Mouse (Mus musculus): Measurements from ENCODE around the gene Upp2.

Gene Upp2

DNA sequence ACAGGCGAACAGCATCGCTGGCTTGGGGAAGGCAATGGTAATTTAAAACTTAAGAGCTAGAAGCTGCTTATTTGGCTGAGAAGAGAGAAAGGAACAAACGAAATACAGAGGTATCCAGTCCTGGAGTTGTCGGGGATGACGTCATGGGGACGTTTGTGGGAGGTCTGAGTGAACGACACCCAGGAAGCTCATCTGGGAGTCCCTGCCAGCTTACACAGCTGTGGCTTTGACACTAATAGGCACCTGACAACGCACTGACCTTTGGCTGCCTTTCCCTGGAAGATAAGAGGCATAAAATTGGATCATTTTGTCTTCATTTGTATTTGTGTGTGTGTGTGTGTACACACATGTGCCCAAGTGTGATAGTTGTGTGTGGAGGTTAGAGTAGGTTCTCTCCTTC lies 130.4 kb downstream of the Upp2 start:
- no peak for DNase-seq

GRCm38 (mm10) chr2:58699931-58700330 lies 132.8 kb downstream of the Upp2 start:
- peak; percentile 72 for DNase-seq

DNA sequence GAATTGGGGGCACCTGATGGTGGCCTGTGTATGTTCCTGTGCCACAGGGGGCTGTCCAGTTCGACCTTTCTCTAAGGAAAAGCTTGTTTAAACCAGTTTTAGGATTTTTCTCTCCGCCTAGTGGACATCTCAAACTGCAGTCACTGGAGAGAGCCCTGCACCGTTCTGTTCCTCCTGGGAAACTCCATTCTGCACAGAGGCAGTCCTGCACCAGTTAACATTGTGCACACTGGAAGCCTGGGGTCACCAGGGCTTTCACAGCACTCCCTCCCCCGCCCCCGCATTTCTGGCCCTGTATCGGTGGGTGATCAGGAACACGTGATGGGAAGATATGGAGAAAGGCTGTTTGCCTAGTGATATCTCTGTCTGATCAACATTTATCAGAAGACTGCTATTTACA lies 133.3 kb downstream of the Upp2 start:
- DNase-seq: no peak

DNA sequence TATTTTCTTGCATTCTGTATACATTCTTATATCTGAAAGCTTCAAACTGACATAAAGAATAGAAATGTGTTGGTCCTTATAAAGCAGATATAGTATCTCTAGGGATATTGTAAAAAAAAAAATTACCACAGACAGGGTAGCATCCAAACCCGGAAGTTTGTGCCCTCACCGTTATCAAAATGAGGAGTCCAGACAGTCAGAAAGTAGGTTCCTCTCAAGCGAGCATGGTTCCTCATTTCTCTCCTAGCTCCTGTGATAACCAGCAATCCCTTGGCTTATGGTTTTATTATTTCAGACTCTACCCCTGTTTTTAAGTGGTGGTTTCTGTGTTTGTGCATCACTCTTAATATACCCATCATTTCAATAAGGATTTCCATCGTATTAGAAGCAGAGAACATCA lies 134.5 kb downstream of the Upp2 start:
- DNase-seq: no peak

DNA sequence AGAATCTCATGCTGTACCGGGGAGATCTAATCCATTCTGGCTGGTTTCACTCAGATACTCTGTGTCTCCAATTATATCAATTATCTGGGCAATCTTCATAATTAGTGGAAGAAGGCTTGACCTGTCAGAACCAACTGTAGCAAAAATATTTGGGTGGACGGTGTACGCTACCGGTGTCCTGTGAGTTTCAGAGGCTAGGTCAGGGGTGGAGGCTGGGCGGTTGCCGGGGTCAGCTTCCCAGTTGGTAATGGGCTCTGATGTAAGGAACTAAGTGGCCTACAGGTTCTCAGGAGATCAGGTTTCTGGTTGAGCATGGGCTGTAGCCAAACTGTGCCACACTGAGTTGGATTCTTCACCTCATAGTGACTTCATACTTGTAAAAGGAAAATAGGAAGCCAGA lies 136.1 kb downstream of the Upp2 start:
- no peak for DNase-seq

- DNase-seq: no peak
Measured at GRCm38 (mm10) chr2:58703646-58704045, 136.5 kb downstream of the Upp2 start.

DNA sequence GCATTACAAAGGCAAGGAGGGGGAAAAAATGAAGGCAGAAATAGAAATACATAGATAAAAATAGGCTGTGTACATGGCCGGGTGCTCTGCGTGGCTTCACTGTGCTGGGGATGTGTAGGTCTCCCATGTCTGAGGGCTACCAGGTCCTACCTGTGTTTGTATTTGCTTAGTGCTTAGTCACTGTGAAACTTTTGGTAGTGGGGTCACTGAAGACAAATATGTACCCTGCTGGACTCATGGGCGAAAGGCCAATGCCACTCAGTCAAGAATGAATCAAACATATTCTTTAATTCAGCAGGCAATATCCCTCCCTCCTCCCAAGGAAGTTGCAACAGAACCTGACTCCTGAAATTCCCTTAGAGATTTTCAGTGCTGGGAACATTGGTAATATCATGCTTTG lies 137.5 kb downstream of the Upp2 start:
- DNase-seq: no peak

- no peak for DNase-seq
Measured at GRCm38 (mm10) chr2:58707676-58708075, 140.6 kb downstream of the Upp2 start.

- DNase-seq: no peak
Measured at GRCm38 (mm10) chr2:58710234-58710633, 143.1 kb downstream of the Upp2 start.

GRCm38 (mm10) chr2:58711049-58711448 lies 144.0 kb downstream of the Upp2 start:
- no peak for DNase-seq

DNA sequence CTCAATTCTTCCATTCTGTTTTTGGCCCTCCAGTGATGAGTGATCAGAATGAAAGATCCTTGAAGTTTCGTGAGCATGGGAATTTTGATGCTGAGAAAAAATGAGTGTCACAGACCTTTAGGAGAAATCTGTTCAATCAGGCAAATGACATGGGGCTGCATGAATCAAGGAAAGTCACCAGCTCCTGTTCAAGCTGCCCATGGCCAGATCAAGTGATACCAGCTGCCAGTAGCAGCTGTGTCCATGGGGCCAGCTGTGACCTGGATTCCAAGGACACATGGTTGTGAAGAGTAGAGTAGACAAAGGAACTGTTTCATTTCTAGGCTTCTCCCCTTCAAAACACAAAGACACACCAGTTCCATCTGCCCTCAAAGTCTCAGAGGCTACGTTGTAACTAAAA lies 144.4 kb downstream of the Upp2 start:
- DNase-seq: no peak

DNA sequence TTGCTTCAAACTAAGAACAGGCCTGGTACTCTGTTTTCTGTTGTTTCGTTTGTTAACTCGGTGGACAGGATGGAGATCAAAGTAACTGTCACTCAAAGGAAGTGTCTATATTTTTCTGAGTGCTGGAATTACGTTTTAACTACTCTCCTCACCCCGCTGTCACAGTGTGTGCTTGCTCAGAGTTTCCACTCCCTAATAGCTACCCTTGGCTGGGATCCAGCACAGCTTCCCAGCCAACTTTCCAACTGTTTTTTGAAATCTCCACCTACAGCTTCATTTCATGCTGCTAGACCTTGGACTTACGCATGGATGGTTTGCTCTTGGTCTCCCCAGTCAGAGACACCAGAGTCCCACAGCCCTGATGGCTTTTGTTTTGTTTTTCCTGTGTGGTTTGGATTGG lies 144.8 kb downstream of the Upp2 start:
- DNase-seq: peak; percentile 21

DNA sequence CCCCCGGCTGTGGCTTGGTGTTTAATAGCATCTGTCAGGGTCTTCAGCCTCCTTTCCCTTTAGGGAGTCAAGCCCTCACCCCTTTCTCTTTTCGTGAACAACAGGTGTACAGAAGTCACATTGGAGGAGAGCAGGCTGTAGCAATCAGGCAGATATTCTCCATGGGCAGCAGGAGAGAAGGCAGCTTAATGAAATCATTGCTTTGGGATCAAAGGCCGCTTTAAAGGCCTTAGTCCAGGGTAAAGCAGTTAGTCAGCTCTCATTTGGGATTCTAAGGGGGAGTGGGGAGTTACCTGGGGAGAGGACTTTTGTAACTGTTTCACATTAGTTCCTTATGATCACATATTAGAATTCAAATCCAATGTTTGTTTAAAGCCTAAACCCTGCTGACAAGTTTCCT lies 150.8 kb downstream of the Upp2 start:
- DNase-seq: no peak

DNA sequence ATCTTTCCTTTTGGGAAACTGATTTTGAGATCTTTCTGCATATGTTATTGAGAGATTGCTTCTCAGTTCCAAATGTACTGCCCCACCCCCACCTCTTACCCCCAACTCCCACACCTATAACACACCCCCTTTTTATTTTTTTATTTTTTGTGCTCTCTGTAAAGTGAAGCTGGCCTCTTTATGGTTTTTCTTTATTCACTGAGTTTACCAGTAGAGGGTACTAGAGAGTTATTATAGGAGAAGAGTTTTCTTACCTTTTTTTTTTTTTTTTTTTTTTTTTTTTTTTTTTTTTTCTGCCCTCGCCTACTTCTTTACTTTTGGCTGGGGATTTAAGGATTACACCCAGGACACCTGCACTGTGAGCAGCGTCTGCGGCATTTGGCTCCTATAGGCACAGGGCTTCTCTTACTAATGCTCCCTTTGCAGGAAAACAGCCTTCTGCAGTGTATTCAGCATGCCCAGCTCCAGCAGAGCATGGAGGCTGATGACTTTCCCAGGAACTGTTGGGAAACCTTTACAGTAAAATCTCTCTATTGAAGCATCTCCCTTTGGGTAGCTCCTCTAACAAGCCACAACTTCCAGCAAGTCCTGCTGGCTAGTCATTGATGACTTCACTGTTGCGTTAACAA lies 170.2 kb downstream of the Upp2 start:
- peak; percentile 5 for DNase-seq

GRCm38 (mm10) chr2:58741213-58741612 lies 174.1 kb downstream of the Upp2 start:
- DNase-seq: no peak

DNA sequence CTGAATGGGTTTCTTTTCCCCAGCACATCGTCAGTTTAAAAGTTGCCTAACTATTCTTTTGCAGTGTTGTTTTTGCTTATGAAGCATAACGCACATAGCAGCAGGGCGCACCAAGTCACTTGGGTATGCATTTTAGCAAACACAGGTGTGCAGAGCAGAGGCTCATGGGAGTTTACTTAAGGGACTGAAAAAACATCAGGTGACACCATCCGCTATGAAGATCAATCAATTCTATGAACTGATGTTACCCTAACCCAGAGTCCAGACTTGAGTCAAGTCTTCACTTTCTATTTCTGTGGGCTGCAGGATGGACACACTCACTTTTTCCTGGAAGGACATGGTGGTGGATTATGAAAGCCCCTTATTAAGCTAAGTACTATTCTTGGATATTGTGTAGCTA lies 174.9 kb downstream of the Upp2 start:
- no peak for DNase-seq

DNA sequence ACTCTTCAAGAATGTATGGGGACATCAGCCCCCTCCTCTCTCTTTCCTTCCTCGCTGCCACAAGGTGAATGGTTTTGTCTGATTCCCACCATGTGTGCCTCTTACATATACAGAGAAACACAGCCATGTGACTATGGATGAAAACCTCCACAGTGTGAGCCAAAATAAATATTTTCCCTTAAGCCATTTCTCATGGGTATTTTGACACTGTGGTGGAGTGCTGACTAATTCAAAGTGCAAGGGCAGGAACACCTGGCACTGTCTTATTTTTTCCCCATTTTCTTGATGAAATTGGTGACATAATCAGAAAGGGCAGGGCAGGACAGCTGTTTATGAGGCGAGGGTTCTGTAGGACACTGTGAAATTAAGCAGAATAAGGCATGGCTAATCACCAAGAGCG lies 176.3 kb downstream of the Upp2 start:
- DNase-seq: no peak

GRCm38 (mm10) chr2:58747483-58748229 lies 180.6 kb downstream of the Upp2 start:
- DNase-seq: no peak

DNA sequence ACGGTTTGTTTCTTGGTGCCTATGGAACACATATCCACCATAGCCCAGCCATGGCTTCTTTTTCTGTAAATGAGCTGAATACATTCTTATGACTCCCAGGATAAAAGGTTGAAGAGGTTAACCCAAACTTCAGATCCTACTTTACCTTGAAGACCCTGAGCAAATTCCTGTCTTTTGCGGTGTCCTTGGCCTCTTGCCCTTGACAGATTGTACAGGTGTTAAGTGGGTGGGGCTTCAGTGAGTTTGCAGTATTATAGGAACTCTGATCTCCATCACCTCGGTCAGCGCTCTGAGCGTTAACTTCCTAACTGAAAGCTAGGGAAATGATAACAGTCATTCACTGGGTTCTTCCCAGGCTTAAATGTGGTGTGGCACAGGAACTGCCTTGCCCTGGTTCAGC lies 181.2 kb downstream of the Upp2 start:
- no peak for DNase-seq

- no peak for DNase-seq
Measured at GRCm38 (mm10) chr2:58752891-58753290, 185.8 kb downstream of the Upp2 start.

DNA sequence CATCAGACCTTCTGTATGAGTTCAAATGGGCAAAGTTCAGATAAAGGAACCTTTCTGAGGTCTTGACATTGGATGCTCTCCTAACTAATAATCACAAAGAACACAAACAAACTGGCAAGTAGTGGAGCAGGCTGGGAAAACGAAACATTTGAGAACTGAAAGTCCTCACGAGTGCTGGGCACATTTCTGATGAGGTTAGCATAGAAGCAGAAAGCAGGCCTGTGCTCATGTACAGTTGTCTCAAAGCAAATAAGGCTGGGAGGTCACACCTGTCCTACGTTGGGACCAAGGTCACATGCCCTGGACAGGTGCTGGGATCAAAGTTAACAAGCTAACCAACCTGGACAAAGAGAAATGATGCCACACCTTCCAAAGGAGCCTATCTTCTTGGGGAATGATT lies 187.6 kb downstream of the Upp2 start:
- DNase-seq: no peak

GRCm38 (mm10) chr2:58758081-58758480 lies 191.0 kb downstream of the Upp2 start:
- no peak for DNase-seq

GRCm38 (mm10) chr2:58759676-58760075 lies 192.6 kb downstream of the Upp2 start:
- no peak for DNase-seq

DNA sequence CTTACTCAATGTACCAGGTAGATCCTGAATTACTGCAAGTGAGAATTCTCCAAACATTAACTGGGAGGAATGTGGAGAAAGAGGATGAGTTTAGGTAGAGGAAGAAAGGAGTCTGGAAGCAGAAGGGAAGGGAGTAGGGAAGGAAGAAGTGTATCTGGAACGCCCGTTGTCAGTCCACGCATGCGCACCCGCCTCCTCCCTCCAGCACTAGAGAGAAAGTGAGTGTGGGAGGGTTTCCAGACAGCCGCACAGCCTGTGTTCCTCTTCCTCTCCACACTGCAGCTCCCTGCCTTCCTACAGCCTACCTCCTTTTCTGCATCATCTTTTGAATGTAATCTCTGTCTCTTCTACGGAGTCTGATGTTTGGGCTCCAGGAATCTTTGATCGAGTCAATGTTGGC lies 198.0 kb downstream of the Upp2 start:
- DNase-seq: no peak

GRCm38 (mm10) chr2:58773833-58774232 lies 206.7 kb downstream of the Upp2 start:
- no peak for DNase-seq

Data from right cerebral cortex, postnatal 4 days (tissue).